Comparison of ENCODE assay signal across 25 mouse cellular contexts in genomic region chr1:42231897-42232296, GRCm38 (mm10).
A peak's percentile ranks its signal among the peaks of the same experiment; 100 is the strongest.
DNase-seq lines count a peak whose midpoint lies in the region; ATAC-seq and TF ChIP-seq lines count a peak whose summit lies in the region.
"Had no signal": no experiment of that assay in that cellular context is flagged by ENCODE, and none has a peak within 500 bp of the region (broad histone marks: within the 10 kb centered on the region; RNA-seq: fewer than 3 reads in every experiment).

No protein-coding gene starts in this region.

- 0 out of 2 replicates have a peak overlapping the region, but pooled peaks have one; percentile 87 for H3K27ac ChIP-seq in forebrain, embryonic 14.5 days (ENCODE audit: low read depth, low read length)
- H3K27ac ChIP-seq in forebrain, embryonic 11.5 days (ENCODE audit: low read depth, low read length): no peak overlapping the region
- peak overlapping the region; percentile 33; the same call in 1 of the 2 replicates for H3K27ac ChIP-seq in intestine, embryonic 14.5 days (ENCODE audit: low read depth)
- no peak overlapping the region for H3K27ac ChIP-seq in intestine, postnatal 0 days (ENCODE audit: low read depth, low read length)
- H3K27ac ChIP-seq in forebrain, embryonic 16.5 days (ENCODE audit: low read length): peak overlapping the region; percentile 93
- H3K27ac ChIP-seq in intestine, embryonic 16.5 days (ENCODE audit: low read length): no peak overlapping the region
- H3K27ac ChIP-seq: embryonic facial prominence, embryonic 12.5 days; embryonic facial prominence, embryonic 15.5 days; heart, adult 2 months; hindbrain, embryonic 10.5 days; hindbrain, embryonic 13.5 days had no signal

- WGBS in forebrain, embryonic 14.5 days: 61% methylated on average over 5 of the region's 5 CpGs
- 92% methylated on average over 5 of the region's 5 CpGs for WGBS in forebrain, embryonic 11.5 days
- 35% methylated on average over 5 of the region's 5 CpGs for WGBS in intestine, embryonic 14.5 days
- 72% methylated on average over 5 of the region's 5 CpGs for WGBS in intestine, postnatal 0 days
- 55% methylated on average over 5 of the region's 5 CpGs for WGBS in forebrain, embryonic 16.5 days
- WGBS in intestine, embryonic 16.5 days: 55% methylated on average over 5 of the region's 5 CpGs

- ATAC-seq in forebrain, embryonic 14.5 days: no peak
- no peak for ATAC-seq in forebrain, embryonic 11.5 days (replicated peaks; ENCODE audit: low FRiP score)
- no peak for ATAC-seq in intestine, embryonic 14.5 days (replicated peaks; ENCODE audit: low FRiP score, low TSS enrichment, low read depth)
- no peak for ATAC-seq in intestine, postnatal 0 days
- ATAC-seq in forebrain, embryonic 16.5 days: no peak
- ATAC-seq in intestine, embryonic 16.5 days: peak; percentile 53; the same call in 1 of the 2 replicates
- ATAC-seq: Patski had no signal

- H3K9ac ChIP-seq in forebrain, embryonic 14.5 days (ENCODE audit: low read length): no peak overlapping the region
- no peak overlapping the region for H3K9ac ChIP-seq in forebrain, embryonic 11.5 days (ENCODE audit: low read length)
- no peak overlapping the region for H3K9ac ChIP-seq in intestine, embryonic 14.5 days (ENCODE audit: low read length)
- no peak overlapping the region for H3K9ac ChIP-seq in intestine, postnatal 0 days (ENCODE audit: low read depth, low read length)
- H3K9ac ChIP-seq in forebrain, embryonic 16.5 days (replicated peaks; ENCODE audit: low read depth, low read length): no peak overlapping the region
- H3K9ac ChIP-seq in intestine, embryonic 16.5 days (ENCODE audit: low read depth, low read length): no peak overlapping the region
- H3K9ac ChIP-seq: embryonic facial prominence, embryonic 12.5 days; embryonic facial prominence, embryonic 15.5 days; hindbrain, embryonic 13.5 days had no signal

- DNase-seq in forebrain, embryonic 14.5 days (ENCODE audit: low spot score): peak; percentile 16
- no peak for DNase-seq in forebrain, embryonic 11.5 days (ENCODE audit: low spot score)
- no peak for DNase-seq in intestine, embryonic 14.5 days (ENCODE audit: low spot score)
- no peak for DNase-seq in ovary, postnatal 14 days (ENCODE audit: low spot score)
- DNase-seq: adrenal gland, adult 2 months; adrenal gland, postnatal 14 days; B cell, adult 2 months; cerebellum, adult 11-12 months; cerebellum, adult 8-10 months; gastrocnemius, postnatal 10 days; gastrocnemius, postnatal 36 days; heart, adult 2 months; kidney, adult 18-20 months; kidney, adult 9 months had no signal

- peak overlapping the region; percentile 43 for H3K4me2 ChIP-seq in forebrain, embryonic 14.5 days (ENCODE audit: low read length)
- no peak overlapping the region for H3K4me2 ChIP-seq in forebrain, embryonic 11.5 days (ENCODE audit: low read depth, low read length, severe bottlenecking)
- H3K4me2 ChIP-seq in intestine, embryonic 14.5 days (ENCODE audit: low read length): no peak overlapping the region
- no peak overlapping the region for H3K4me2 ChIP-seq in intestine, postnatal 0 days (replicated peaks; ENCODE audit: low read depth)
- peak overlapping the region; percentile 33; the same call in 1 of the 2 replicates for H3K4me2 ChIP-seq in forebrain, embryonic 16.5 days (ENCODE audit: low read length)
- H3K4me2 ChIP-seq in intestine, embryonic 16.5 days (ENCODE audit: low read depth, low read length): no peak overlapping the region
- H3K4me2 ChIP-seq: embryonic facial prominence, embryonic 12.5 days; embryonic facial prominence, embryonic 15.5 days; heart, embryonic 11.5 days; hindbrain, embryonic 13.5 days had no signal

- no peak overlapping the region for H3K4me3 ChIP-seq in forebrain, embryonic 14.5 days (ENCODE audit: low read depth, low read length)
- H3K4me3 ChIP-seq in forebrain, embryonic 11.5 days (ENCODE audit: low read depth, low read length): no peak overlapping the region
- H3K4me3 ChIP-seq in intestine, embryonic 14.5 days (ENCODE audit: low read depth, low read length): no peak overlapping the region
- H3K4me3 ChIP-seq in intestine, postnatal 0 days (ENCODE audit: low read depth, low read length): no peak overlapping the region
- no peak overlapping the region for H3K4me3 ChIP-seq in forebrain, embryonic 16.5 days (replicated peaks; ENCODE audit: low read length)
- no peak overlapping the region for H3K4me3 ChIP-seq in intestine, embryonic 16.5 days (ENCODE audit: low read length)
- H3K4me3 ChIP-seq: embryonic facial prominence, embryonic 12.5 days; embryonic facial prominence, embryonic 15.5 days; heart, adult 2 months; hindbrain, embryonic 10.5 days; hindbrain, embryonic 13.5 days had no signal

- H3K36me3 ChIP-seq in forebrain, embryonic 14.5 days (ENCODE audit: control insufficient read depth, insufficient read depth, low read length): no peaks in the 10 kb centered on the region
- no peaks in the 10 kb centered on the region for H3K36me3 ChIP-seq in forebrain, embryonic 11.5 days (ENCODE audit: control insufficient read depth, insufficient read depth, low read length)
- no peaks in the 10 kb centered on the region for H3K36me3 ChIP-seq in intestine, embryonic 14.5 days (ENCODE audit: control insufficient read depth, insufficient read depth, low read length)
- no peaks in the 10 kb centered on the region for H3K36me3 ChIP-seq in intestine, postnatal 0 days (ENCODE audit: control insufficient read depth, insufficient read depth)
- H3K36me3 ChIP-seq in forebrain, embryonic 16.5 days (ENCODE audit: control insufficient read depth, insufficient read depth): no peaks in the 10 kb centered on the region
- H3K36me3 ChIP-seq in intestine, embryonic 16.5 days (ENCODE audit: control insufficient read depth, insufficient read depth, low read length): no peaks in the 10 kb centered on the region
- H3K36me3 ChIP-seq: embryonic facial prominence, embryonic 12.5 days; embryonic facial prominence, embryonic 15.5 days; G1E; hindbrain, embryonic 10.5 days; hindbrain, embryonic 13.5 days had no signal

- no peaks in the 10 kb centered on the region for H3K9me3 ChIP-seq in forebrain, embryonic 14.5 days (replicated peaks; ENCODE audit: control insufficient read depth, low read length)
- no peaks in the 10 kb centered on the region for H3K9me3 ChIP-seq in forebrain, embryonic 11.5 days (ENCODE audit: control insufficient read depth, low read length)
- no peaks in the 10 kb centered on the region for H3K9me3 ChIP-seq in intestine, embryonic 14.5 days (ENCODE audit: control insufficient read depth, low read length)
- no peaks in the 10 kb centered on the region for H3K9me3 ChIP-seq in intestine, postnatal 0 days (ENCODE audit: control insufficient read depth)
- H3K9me3 ChIP-seq in forebrain, embryonic 16.5 days (ENCODE audit: control insufficient read depth, low read length): no peaks in the 10 kb centered on the region
- H3K9me3 ChIP-seq in intestine, embryonic 16.5 days (ENCODE audit: control insufficient read depth, low read length): no peaks in the 10 kb centered on the region
- H3K9me3 ChIP-seq: embryonic facial prominence, embryonic 12.5 days; embryonic facial prominence, embryonic 15.5 days; hindbrain, embryonic 10.5 days; hindbrain, embryonic 13.5 days had no signal

- TF ChIP-seq CTCF in intestine, postnatal 0 days (IDR thresholded peaks at IDR 0.05; ENCODE audit: low read depth): no peak

- no peaks in the 10 kb centered on the region for H3K27me3 ChIP-seq in forebrain, embryonic 14.5 days (replicated peaks; ENCODE audit: control insufficient read depth, insufficient read depth, low read length)
- H3K27me3 ChIP-seq in forebrain, embryonic 11.5 days (ENCODE audit: control insufficient read depth, insufficient read depth, low read length): no peaks in the 10 kb centered on the region; the same call in 1 of the 2 replicates
- no peaks in the 10 kb centered on the region for H3K27me3 ChIP-seq in intestine, embryonic 14.5 days (replicated peaks; ENCODE audit: control insufficient read depth, insufficient read depth, low read length)
- H3K27me3 ChIP-seq in intestine, postnatal 0 days (replicated peaks; ENCODE audit: control insufficient read depth, insufficient read depth, low read length): no peaks in the 10 kb centered on the region
- no peaks in the 10 kb centered on the region for H3K27me3 ChIP-seq in forebrain, embryonic 16.5 days (replicated peaks; ENCODE audit: control insufficient read depth, insufficient read depth, low read length)
- H3K27me3 ChIP-seq in intestine, embryonic 16.5 days (replicated peaks; ENCODE audit: control insufficient read depth, insufficient read depth, low read length): no peaks in the 10 kb centered on the region
- H3K27me3 ChIP-seq: CH12.LX; embryonic facial prominence, embryonic 12.5 days; embryonic facial prominence, embryonic 15.5 days; hindbrain, embryonic 13.5 days; Patski had no signal

- peaks cover 13% of the 10 kb centered on the region; the same call in 1 of the 2 replicates for H3K4me1 ChIP-seq in forebrain, embryonic 14.5 days (ENCODE audit: control insufficient read depth, insufficient read depth, low read length)
- peaks cover 5% of the 10 kb centered on the region; the same call in 1 of the 2 replicates for H3K4me1 ChIP-seq in forebrain, embryonic 11.5 days (replicated peaks; ENCODE audit: control insufficient read depth, insufficient read depth, low read length)
- peaks cover 13% of the 10 kb centered on the region for H3K4me1 ChIP-seq in intestine, embryonic 14.5 days (replicated peaks; ENCODE audit: control insufficient read depth, insufficient read depth, low read length)
- no peaks in the 10 kb centered on the region for H3K4me1 ChIP-seq in intestine, postnatal 0 days (replicated peaks; ENCODE audit: control insufficient read depth, insufficient read depth, low read length)
- peaks cover 28% of the 10 kb centered on the region for H3K4me1 ChIP-seq in forebrain, embryonic 16.5 days (replicated peaks; ENCODE audit: control insufficient read depth, insufficient read depth, low read length)
- 0 out of 2 replicates have a peak, but pooled peaks cover 2% of the 10 kb centered on the region for H3K4me1 ChIP-seq in intestine, embryonic 16.5 days (ENCODE audit: control insufficient read depth, insufficient read depth, low read length)

Comparison
In these comparisons a context has a peak if more than half of its experiments do, and no peak if none do; other contexts are left out.
1. H3K27ac ChIP-seq: peak in forebrain, embryonic 14.5 days (single experiment), intestine, embryonic 14.5 days (single experiment) and forebrain, embryonic 16.5 days (single experiment); none in forebrain, embryonic 11.5 days (single experiment), intestine, postnatal 0 days (single experiment) and intestine, embryonic 16.5 days (single experiment).
2. H3K4me2 ChIP-seq: peak in forebrain, embryonic 14.5 days (single experiment) and forebrain, embryonic 16.5 days (single experiment); none in forebrain, embryonic 11.5 days (single experiment), intestine, embryonic 14.5 days (single experiment), intestine, postnatal 0 days (single experiment) and intestine, embryonic 16.5 days (single experiment).